Mouse (Mus musculus): ENCODE data around the gene Josd1.

Josd1 gene

DNA sequence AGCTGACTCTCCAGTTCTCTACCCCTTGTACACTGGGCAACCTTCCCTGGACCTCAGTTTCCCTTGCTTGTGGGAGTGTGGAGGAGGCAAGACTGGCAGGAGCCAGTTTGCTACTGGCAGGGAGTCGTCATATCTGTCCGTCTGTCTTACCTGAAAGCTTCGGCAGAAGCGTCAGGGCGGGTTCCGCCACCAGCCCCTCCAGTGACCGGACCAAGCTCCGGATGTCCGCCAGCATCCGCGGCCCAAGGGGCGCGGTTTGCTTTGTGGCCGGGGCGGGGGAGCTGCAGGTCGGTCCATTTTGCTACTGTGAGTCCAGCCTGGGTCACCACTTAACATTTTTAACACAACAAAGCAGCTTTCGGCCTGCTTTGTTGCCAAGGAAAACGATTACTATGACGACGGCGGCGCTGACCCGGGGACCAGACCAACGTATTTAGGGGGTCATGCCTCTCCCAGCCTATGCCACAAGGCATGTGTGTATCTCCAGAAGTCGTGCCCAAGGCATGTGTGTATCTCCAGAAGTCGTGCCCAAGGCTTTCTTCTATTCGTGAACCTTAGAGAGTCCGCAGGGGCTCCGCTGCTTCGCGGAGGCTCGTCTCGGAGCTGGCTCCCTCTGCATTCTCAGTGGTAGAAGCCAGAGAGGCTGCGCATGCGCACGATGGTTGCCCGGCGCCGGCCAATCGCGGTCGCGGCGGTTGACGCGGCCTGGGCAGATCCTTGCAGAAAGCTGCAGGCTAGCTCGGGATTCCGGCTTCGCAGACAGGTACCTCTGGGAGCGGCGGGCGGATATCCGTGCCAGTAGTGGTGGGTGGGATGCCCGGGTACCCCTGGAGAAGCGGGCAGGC is 29.0 kb downstream of the Josd1 start, which contains the start of the genes Fam227a and Cby1:
Gene Fam227a, minus strand, starts transcription at position 426 of the 845 bp plus-strand sequence.
Gene Cby1, plus strand, starts transcription at position 669 of the 845 bp plus-strand sequence.
- DNase-seq (ENCODE audit: low spot score), result peak; percentile 98

DNA sequence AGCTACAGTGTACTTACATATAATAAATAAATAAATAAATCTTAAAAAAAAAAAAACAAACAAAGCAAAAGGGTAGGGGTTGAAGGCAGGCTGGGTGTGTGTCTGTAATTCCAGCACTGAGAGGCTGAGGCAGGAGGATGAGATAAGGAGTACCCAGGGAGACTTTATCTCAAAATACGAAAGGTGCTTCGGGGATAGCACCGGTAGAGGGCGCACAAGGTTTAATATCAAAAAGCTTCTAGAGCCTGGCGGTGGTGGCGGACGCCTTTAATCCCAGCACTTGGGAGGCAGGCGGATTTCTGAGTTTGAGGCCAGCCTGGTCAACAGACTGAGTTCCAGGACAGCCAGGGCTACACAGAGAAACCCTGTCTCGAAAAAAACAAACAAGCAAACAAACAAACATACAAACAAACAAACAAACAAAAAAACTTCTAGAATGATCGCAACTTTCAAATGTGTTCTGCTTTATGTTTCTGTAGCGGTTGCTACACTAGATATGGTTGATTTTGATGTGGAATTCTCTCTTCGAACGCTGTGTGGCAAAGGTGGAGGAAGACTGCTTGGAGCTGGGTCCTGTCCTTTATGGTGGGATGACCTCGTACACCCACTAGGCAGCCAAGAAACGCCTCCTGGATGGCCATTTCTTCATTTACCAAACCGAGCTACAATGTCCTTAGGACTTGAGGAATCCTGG is 29.7 kb downstream of the Josd1 start:
- peak; percentile 96 for DNase-seq (ENCODE audit: low spot score)

DNA sequence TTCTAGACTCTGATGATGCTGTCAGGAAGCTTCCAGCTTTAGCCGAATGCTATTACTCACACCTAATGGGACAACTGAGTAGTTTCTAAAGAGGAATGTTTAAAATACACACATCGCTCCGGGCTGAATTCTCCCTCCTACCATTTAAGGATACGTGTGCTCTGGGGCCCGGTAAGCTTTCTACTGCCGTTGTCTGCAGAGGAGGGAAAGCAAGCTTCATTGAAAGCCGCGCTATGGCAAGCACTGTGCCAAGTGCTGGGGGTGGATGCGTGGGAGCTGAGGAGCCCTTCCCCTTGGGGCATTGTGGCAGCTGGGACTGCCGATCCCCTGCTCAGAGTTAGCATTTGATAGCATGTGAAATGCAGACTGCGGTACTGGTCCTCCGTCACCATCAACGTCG is 31.3 kb downstream of the Josd1 start:
- DNase-seq (ENCODE audit: low spot score), result no peak

DNA sequence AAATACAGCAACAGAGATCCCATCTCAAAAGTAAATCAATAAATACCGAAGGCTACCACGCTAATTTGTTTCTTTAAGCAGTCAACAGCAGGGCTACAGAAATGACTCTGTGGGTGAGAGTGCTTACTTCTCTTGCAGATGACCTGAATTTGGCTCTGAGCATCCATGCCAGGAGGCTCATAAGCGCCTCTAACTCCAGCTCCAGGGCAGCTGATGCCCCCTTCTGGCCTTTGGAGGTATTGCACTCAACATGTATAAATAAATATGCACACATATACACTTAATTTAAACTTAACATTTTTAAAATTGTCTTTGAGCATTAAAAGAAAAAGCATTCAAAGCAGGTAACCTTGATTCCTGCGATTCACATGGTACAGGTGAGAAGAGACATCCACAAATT is 36.2 kb downstream of the Josd1 start:
- peak; percentile 42 for DNase-seq (ENCODE audit: low spot score)

DNA sequence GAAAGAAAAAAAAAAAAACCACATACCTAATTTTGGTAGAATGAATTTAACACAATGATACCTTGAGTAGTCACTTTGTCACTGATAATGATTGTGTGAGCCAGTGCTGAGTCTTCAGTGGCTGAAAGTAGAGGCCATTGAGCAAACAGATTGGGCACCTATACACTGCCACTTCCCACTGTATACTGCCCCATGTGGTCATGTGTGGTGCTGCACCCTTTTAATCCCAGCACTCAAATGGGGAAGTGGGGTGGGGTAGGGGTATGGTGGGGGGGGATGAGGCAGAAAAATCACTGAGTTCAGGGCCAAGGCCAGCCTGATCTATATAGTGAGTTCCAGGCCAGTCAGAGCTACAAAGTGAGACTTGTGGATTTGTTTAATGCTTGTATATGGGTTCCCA is 37.1 kb downstream of the Josd1 start:
- peak; percentile 73 for DNase-seq (ENCODE audit: low spot score)

DNA sequence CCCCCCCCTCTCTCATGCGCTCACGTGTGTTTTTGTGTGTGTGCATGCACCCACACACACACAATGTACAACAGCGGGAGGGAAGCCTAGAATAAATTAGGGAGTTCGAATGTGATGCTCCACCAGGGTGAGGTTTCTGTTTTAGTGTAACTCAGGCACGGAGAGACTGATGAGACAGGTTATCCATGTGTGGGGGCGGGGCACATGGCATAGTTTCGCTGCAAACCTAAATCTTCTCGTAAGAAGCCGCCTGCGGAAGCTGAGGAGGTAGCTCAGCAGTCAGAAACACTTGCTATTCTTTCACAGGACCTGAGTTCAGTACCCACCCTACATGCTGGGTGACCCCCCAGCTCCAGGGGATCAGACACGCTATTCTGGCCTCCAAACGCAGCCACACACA is 39.6 kb downstream of the Josd1 start:
- no peak for DNase-seq (ENCODE audit: low spot score)

DNA sequence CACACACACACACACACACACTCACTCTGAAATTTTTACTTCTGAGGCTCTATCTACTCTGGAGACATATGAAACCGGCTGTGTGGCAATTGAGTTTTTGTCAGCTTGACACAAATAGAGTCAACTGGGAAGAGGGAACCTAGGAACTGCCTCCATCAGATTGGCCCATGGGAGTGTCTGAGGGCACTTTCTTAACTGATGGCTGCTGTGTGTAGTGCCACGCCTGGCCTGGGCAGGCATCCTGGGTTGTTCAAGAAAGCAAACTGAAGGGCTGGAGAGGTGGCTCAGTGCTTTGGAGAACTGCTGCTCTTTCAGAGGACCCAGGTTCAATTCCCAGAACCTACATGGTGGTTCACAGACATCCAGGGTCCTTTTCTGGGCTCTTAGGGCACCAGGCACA is 42.2 kb downstream of the Josd1 start:
- DNase-seq (ENCODE audit: low spot score), result no peak

DNA sequence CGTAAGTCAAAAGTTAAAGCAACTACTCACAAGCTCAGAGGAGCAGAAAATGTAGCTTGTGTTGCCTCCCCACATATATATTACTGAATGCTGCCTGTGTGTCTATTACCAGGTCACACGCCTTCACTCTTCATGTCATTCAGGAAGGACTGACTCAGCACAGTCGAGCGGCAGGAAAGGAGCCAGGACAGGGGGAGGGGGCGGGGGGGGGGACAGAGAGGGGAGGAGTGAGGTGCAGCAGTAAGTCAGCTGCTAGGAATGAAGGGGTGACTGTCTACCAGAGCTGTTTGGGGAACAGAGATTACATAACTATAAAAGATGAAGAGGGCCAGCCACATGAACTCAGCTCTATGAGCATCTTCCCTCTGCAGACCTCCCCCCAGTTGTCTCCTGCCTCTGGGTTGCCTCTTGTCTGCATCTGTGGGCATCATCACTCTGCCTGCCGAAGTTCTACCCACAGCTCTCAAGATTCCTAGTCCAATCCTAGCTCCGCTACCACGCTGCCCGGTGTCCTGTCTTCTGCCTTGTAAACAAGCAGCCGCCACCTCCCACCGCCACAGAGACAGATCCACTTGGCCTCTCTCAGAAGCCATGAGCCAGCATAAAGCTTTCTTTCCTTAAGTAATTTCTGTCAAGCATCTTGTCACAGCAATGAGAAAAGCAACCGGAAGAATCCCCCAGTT is 46.4 kb downstream of the Josd1 start:
- no peak for DNase-seq (ENCODE audit: low spot score)

DNA sequence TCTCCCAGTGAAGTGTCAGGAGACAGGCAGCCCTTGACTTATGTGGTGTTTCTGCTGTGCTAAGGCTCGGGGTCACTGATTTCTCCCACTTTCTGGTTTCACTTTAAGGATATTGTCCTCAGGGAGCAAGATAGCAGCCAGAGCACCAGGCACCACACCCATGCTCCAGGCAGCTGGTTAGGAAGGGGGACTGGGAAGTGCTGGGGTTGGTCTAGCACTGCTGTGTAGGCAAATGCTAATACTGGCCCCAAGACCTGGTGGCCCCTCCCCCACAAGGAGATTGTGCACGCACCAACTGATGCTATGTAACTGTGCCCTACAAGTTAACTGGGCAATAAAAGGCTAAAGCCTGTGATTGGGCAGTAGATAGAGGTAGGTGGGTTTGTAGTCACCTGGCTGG is 57.2 kb downstream of the Josd1 start:
- DNase-seq (ENCODE audit: low spot score), result no peak
